In the genomic region with DNA sequence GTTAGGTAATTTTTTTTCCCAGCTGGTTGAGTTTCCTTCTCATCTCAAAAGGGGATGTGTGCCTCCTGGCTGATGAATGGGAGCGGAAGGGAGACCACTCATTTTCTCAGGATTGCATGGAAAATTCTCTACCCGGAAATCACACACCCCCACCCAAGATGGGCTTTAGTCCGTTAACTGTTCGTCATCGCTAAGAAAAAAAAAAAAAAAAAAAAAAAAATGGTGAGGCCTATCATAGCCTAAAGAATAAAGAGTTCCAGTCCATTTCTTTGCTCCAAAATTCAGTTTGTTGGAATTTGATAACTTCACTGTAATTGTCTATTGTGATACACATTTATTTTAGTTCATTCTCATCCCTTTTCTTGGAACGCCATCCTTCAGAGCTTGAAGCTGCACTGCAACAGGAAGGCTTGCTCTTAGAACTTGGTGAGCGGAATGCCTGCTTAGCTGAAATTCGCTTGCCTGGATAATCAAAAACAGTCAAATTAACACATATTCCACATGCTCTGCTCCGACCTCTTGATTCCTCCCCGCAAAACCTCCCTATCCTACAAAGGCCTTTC, we compare ENCODE assay signal across 8 mouse cellular contexts. TPM values are rescaled to one million over a fixed set of nuclear protein-coding genes. Genes with fewer than 3 reads are reported as not detected.
A peak's percentile ranks its signal among the peaks of the same experiment; 100 is the strongest.
DNase-seq lines count a peak whose midpoint lies in the region; ATAC-seq and TF ChIP-seq lines count a peak whose summit lies in the region.

No protein-coding gene starts in this region.

- peak overlapping the region; percentile 67 for H3K4me2 ChIP-seq in heart, embryonic 16.5 days (ENCODE audit: low read depth, low read length)

- H3K4me1 ChIP-seq in E14TG2a.4 (replicated peaks; ENCODE audit: low read depth, low read length) = peaks cover 25% of the 10 kb centered on the region
- peaks cover 11% of the 10 kb centered on the region for H3K4me1 ChIP-seq in heart, embryonic 16.5 days (ENCODE audit: control insufficient read depth, insufficient read depth, low read length)

- H3K36me3 ChIP-seq in E14TG2a.4 (ENCODE audit: insufficient read depth, low read length) = peaks cover 28% of the 10 kb centered on the region
- H3K36me3 ChIP-seq in heart, embryonic 16.5 days (ENCODE audit: control insufficient read depth, insufficient read depth) = peaks cover 13% of the 10 kb centered on the region
- peaks cover 9% of the 10 kb centered on the region; the same call in 1 of the 2 replicates for H3K36me3 ChIP-seq in macrophage (ENCODE audit: inconsistent target)

- 46% methylated on average over 10 of the region's 10 CpGs for WGBS in heart, embryonic 16.5 days
- WGBS in macrophage (ENCODE audit: missing documents) = 100% methylated on average over 4 of the region's 10 CpGs

- ATAC-seq in heart, embryonic 16.5 days (replicated peaks; ENCODE audit: extremely low read depth, insufficient read depth, low FRiP score) = peak; percentile 46

- intact Hi-C loops in gastrocnemius, adult 2 months (cut with DNase I) = loop anchor here (10.0 kb wide), 1 partner anchor 257 kb away; a partner anchor contains a TSS

- no peak for DNase-seq in gastrocnemius, adult 2 months
- no peak for DNase-seq in gastrocnemius, postnatal 25 days
- no peak for DNase-seq in cerebellum, adult 9-10 months
- no peak for DNase-seq in spleen, adult 18-20 months
- no peak for DNase-seq in kidney, postnatal 14 days

- H3K27ac ChIP-seq in gastrocnemius, adult 2 months = peak overlapping the region; percentile 90
- H3K27ac ChIP-seq in heart, embryonic 16.5 days (ENCODE audit: low read length) = peak overlapping the region; percentile 78
- H3K27ac ChIP-seq in macrophage = peak overlapping the region; percentile 47

- no peaks in the 10 kb centered on the region for H3K27me3 ChIP-seq in E14TG2a.4 (ENCODE audit: insufficient read depth, low read length)
- H3K27me3 ChIP-seq in heart, embryonic 16.5 days (ENCODE audit: control insufficient read depth, insufficient read depth, low read length) = no peaks in the 10 kb centered on the region

- H3K4me3 ChIP-seq in gastrocnemius, adult 2 months = peak overlapping the region; percentile 84
- peak overlapping the region; percentile 97 for H3K4me3 ChIP-seq in E14TG2a.4 (replicated peaks; ENCODE audit: low read length)
- peak overlapping the region; percentile 95 for H3K4me3 ChIP-seq in heart, embryonic 16.5 days (ENCODE audit: low read length)
- peak overlapping the region; percentile 71 for H3K4me3 ChIP-seq in macrophage (ENCODE audit: inconsistent target)

- peak overlapping the region; percentile 100 for H3K9ac ChIP-seq in heart, embryonic 16.5 days (ENCODE audit: low read length)

- H3K79me2 ChIP-seq in macrophage (ENCODE audit: inconsistent target) = peaks cover 33% of the 10 kb centered on the region

- no peaks in the 10 kb centered on the region for H3K9me3 ChIP-seq in E14TG2a.4 (ENCODE audit: low read length)
- no peaks in the 10 kb centered on the region for H3K9me3 ChIP-seq in heart, embryonic 16.5 days (replicated peaks; ENCODE audit: control insufficient read depth, low read length)

- TF ChIP-seq CTCF in gastrocnemius, adult 2 months (IDR thresholded peaks at IDR 0.05) = no peak
- no peak for TF ChIP-seq CTCF in E14TG2a.4 (conservative IDR thresholded peaks at IDR 0.05; ENCODE audit: low read length)

RNA-seq across cellular contexts. Expression of a gene that starts 0.4 kb away (rescaled TPM):
- total RNA-seq in gastrocnemius, adult 2 months (2021) = 10 to 100 TPM; 35.5 to 38.0 TPM
- total RNA-seq in gastrocnemius, postnatal 25 days (2021) = 10 to 100 TPM; 24.8 to 27.4 TPM
- polyA plus RNA-seq in heart, embryonic 16.5 days (2015; fragmentation: Nextera tagmentation; extraction: Ambion mirVana) = 32.8 and 38.2 TPM in 2 replicates
- 100 to 1,000 TPM; 127 to 407 (median 303) TPM for total RNA-seq in macrophage (2018; cell fraction: chromatin; rRNA removed)
- 10 to 100 TPM; 26.2 to 60.7 (median 37.9) TPM for total RNA-seq in macrophage (2018; cell fraction: cytosol; rRNA removed)
- total RNA-seq in macrophage (2018; cell fraction: nucleus; rRNA removed) = 100 to 1,000 TPM in 21 of 26 experiments, 10 to 100 TPM in 5; 52.2 to 281 (median 124) TPM
- polyA plus RNA-seq in macrophage (2018) = 34.0 to 41.8 TPM (median 34.7 TPM) in 3 replicates

RNA-seq across cellular contexts. Expression of a gene that starts 11.1 kb away (rescaled TPM):
- 1 to 10 TPM; 1.6 to 3.5 TPM for total RNA-seq in gastrocnemius, adult 2 months (2021)
- total RNA-seq in gastrocnemius, postnatal 25 days (2021) = 1 to 10 TPM; 1.7 to 2.6 TPM
- 3.7 and 4.2 TPM in 2 replicates for polyA plus RNA-seq in heart, embryonic 16.5 days (2015; fragmentation: Nextera tagmentation; extraction: Ambion mirVana)
- 100 to 1,000 TPM; 216 to 688 (median 445) TPM for total RNA-seq in macrophage (2018; cell fraction: chromatin; rRNA removed)
- 100 to 1,000 TPM in 20 of 26 experiments, 10 to 100 TPM in 6; 59.3 to 173 (median 123) TPM for total RNA-seq in macrophage (2018; cell fraction: cytosol; rRNA removed)
- 100 to 1,000 TPM; 191 to 540 (median 334) TPM for total RNA-seq in macrophage (2018; cell fraction: nucleus; rRNA removed)
- polyA plus RNA-seq in macrophage (2018) = 63.8 to 164 TPM (median 95.9 TPM) in 3 replicates
